ENCODE assay signal across 24 mouse cellular contexts in the genomic region with DNA sequence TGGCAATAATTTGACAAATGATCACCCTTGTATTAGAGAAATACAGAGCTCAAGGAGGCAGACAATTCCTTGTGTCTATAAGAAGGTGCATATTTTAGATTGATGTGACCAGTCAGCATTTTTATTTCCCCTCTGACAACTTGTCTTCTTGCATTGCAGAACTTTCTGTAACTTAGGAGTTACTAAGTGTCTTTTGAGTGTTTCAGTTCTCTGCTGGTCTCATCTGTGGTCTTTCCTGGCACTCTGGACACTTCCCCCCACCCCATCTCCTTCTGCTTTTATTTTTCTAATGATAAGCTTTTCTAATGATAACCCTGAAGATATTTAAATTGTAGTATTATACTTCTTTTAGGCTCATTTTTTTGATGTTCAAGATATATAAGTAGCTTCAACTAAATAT. TPM values are rescaled to one million over a fixed set of nuclear protein-coding genes. Genes with fewer than 3 reads are reported as not detected.
A peak's percentile ranks its signal among the peaks of the same experiment; 100 is the strongest.
DNase-seq lines count a peak whose midpoint lies in the region; ATAC-seq lines count a peak whose summit lies in the region.
"Had no signal": no experiment of that assay in that cellular context is flagged by ENCODE, and none has a peak within 500 bp of the region (broad histone marks: within the 10 kb centered on the region; RNA-seq: fewer than 3 reads in every experiment).

No protein-coding gene starts in this region.

- H3K4me3 ChIP-seq in midbrain, embryonic 11.5 days (ENCODE audit: low read depth, low read length), result no peak overlapping the region
- H3K4me3 ChIP-seq in midbrain, embryonic 10.5 days, result no peak overlapping the region
- H3K4me3 ChIP-seq in forebrain, embryonic 11.5 days (ENCODE audit: low read depth, low read length), result no peak overlapping the region
- H3K4me3 ChIP-seq: embryonic facial prominence, embryonic 13.5 days; embryonic facial prominence, embryonic 15.5 days; erythroblast, embryonic 14.5 days; forebrain, embryonic 10.5 days; forebrain, embryonic 13.5 days; forebrain, embryonic 15.5 days had no signal

- H3K9ac ChIP-seq in midbrain, embryonic 11.5 days (ENCODE audit: low read length), result no peak overlapping the region
- H3K9ac ChIP-seq in forebrain, embryonic 11.5 days (ENCODE audit: low read length), result no peak overlapping the region
- H3K9ac ChIP-seq: embryonic facial prominence, embryonic 13.5 days; embryonic facial prominence, embryonic 15.5 days; forebrain, embryonic 13.5 days; forebrain, embryonic 15.5 days; forebrain, postnatal 0 days had no signal

- no peak for ATAC-seq in midbrain, embryonic 11.5 days (ENCODE audit: low FRiP score)
- peak; percentile 93 for ATAC-seq in granulocyte monocyte progenitor cell, adult 5-6 weeks (replicated peaks; ENCODE audit: poor library complexity, severe bottlenecking)
- ATAC-seq in megakaryocyte, adult 5-6 weeks (ENCODE audit: poor library complexity, severe bottlenecking), result peak; percentile 69
- ATAC-seq in forebrain, embryonic 11.5 days (replicated peaks; ENCODE audit: low FRiP score), result no peak
- ATAC-seq: forebrain, embryonic 13.5 days; forebrain, embryonic 15.5 days; forebrain, postnatal 0 days had no signal

- DNase-seq in midbrain, embryonic 11.5 days (ENCODE audit: low spot score, missing footprints), result peak; percentile 69
- no peak for DNase-seq in midbrain, embryonic 10.5 days (ENCODE audit: low spot score)
- no peak for DNase-seq in adrenal gland, postnatal 10 days
- no peak for DNase-seq in right cerebral cortex, postnatal 10 days (ENCODE audit: low spot score in 2 of 2)
- DNase-seq in forebrain, embryonic 11.5 days (ENCODE audit: low spot score), result no peak
- DNase-seq: adrenal gland, adult 2 months; adrenal gland, postnatal 14 days; adrenal gland, postnatal 36 days; cerebellum, adult 11 months; cerebellum, adult 18-20 months; cerebellum, adult 8-10 months; cerebellum, adult 9-11 months; cerebellum, postnatal 14 days; cerebellum, postnatal 36 days; embryo, embryonic 11 days; forebrain, postnatal 0 days had no signal

- no peaks in the 10 kb centered on the region for H3K27me3 ChIP-seq in midbrain, embryonic 11.5 days (ENCODE audit: control insufficient read depth, insufficient read depth, low read length)
- no peaks in the 10 kb centered on the region for H3K27me3 ChIP-seq in midbrain, embryonic 10.5 days (ENCODE audit: low read depth, poor library complexity, severe bottlenecking)
- H3K27me3 ChIP-seq in forebrain, embryonic 11.5 days (ENCODE audit: control insufficient read depth, insufficient read depth, low read length), result no peaks in the 10 kb centered on the region
- H3K27me3 ChIP-seq: embryonic facial prominence, embryonic 13.5 days; embryonic facial prominence, embryonic 15.5 days; forebrain, embryonic 13.5 days; forebrain, embryonic 15.5 days had no signal

- no peak overlapping the region for H3K4me2 ChIP-seq in midbrain, embryonic 11.5 days
- no peak overlapping the region for H3K4me2 ChIP-seq in forebrain, embryonic 11.5 days (ENCODE audit: low read depth, low read length, severe bottlenecking)
- H3K4me2 ChIP-seq: embryonic facial prominence, embryonic 13.5 days; embryonic facial prominence, embryonic 15.5 days; forebrain, embryonic 13.5 days; forebrain, embryonic 15.5 days had no signal

- no peaks in the 10 kb centered on the region for H3K4me1 ChIP-seq in midbrain, embryonic 11.5 days (ENCODE audit: control insufficient read depth, insufficient read depth, low read length)
- H3K4me1 ChIP-seq in midbrain, embryonic 10.5 days, result no peaks in the 10 kb centered on the region
- no peaks in the 10 kb centered on the region for H3K4me1 ChIP-seq in forebrain, embryonic 11.5 days (replicated peaks; ENCODE audit: control insufficient read depth, insufficient read depth, low read length)
- H3K4me1 ChIP-seq: embryonic facial prominence, embryonic 13.5 days; embryonic facial prominence, embryonic 15.5 days; forebrain, embryonic 10.5 days; forebrain, embryonic 13.5 days; forebrain, embryonic 15.5 days had no signal

- H3K9me3 ChIP-seq in midbrain, embryonic 11.5 days (ENCODE audit: control insufficient read depth, low read length), result no peaks in the 10 kb centered on the region
- H3K9me3 ChIP-seq in midbrain, embryonic 10.5 days (replicated peaks), result no peaks in the 10 kb centered on the region
- no peaks in the 10 kb centered on the region for H3K9me3 ChIP-seq in forebrain, embryonic 11.5 days (ENCODE audit: control insufficient read depth, low read length)
- H3K9me3 ChIP-seq: embryonic facial prominence, embryonic 13.5 days; embryonic facial prominence, embryonic 15.5 days; forebrain, embryonic 10.5 days; forebrain, embryonic 13.5 days; forebrain, embryonic 15.5 days had no signal

- H3K27ac ChIP-seq in midbrain, embryonic 11.5 days (ENCODE audit: low read depth, low read length), result no peak overlapping the region
- H3K27ac ChIP-seq in midbrain, embryonic 10.5 days (replicated peaks), result no peak overlapping the region
- no peak overlapping the region for H3K27ac ChIP-seq in forebrain, embryonic 11.5 days (ENCODE audit: low read depth, low read length)
- H3K27ac ChIP-seq: embryonic facial prominence, embryonic 13.5 days; embryonic facial prominence, embryonic 15.5 days; forebrain, embryonic 10.5 days; forebrain, embryonic 13.5 days; forebrain, embryonic 15.5 days had no signal

- H3K36me3 ChIP-seq in midbrain, embryonic 11.5 days (ENCODE audit: control insufficient read depth, insufficient read depth, low read length), result no peaks in the 10 kb centered on the region; the same call in 1 of the 2 replicates
- H3K36me3 ChIP-seq in midbrain, embryonic 10.5 days, result peaks cover 34% of the 10 kb centered on the region
- H3K36me3 ChIP-seq in forebrain, embryonic 11.5 days (ENCODE audit: control insufficient read depth, insufficient read depth, low read length), result no peaks in the 10 kb centered on the region

RNA-seq across cellular contexts. Expression of a gene that starts 10.7 kb away (rescaled TPM):
- 44.9 and 49.3 TPM in 2 replicates for polyA plus RNA-seq in midbrain, embryonic 11.5 days (2014; fragmentation: Nextera tagmentation; extraction: Ambion mirVana)
- polyA plus RNA-seq in midbrain, embryonic 10.5 days (2016; fragmentation: Nextera tagmentation; extraction: Ambion mirVana), result 40.2 and 43.0 TPM in 2 replicates
- total RNA-seq in granulocyte monocyte progenitor cell, adult 5-6 weeks (2014; fragmentation: Nextera tagmentation), result 33.0 and 34.0 TPM in 2 replicates
- 84.5 and 103 TPM in 2 replicates for total RNA-seq in granulocyte monocyte progenitor cell, adult 5-6 weeks (2017)
- 69.6 and 74.0 TPM in 2 replicates for total RNA-seq in megakaryocyte, adult 5-6 weeks (2015)
- 104 and 122 TPM in 2 replicates for total RNA-seq in megakaryocyte, adult 5-6 weeks (2017)
- total RNA-seq in adrenal gland, postnatal 10 days (2021), result 10 to 100 TPM; 37.7 to 38.8 TPM
- polyA plus RNA-seq in forebrain, embryonic 11.5 days (2014; fragmentation: Nextera tagmentation; extraction: Ambion mirVana), result 39.9 and 40.6 TPM in 2 replicates

RNA-seq across cellular contexts. Expression of a gene that starts 10.7 kb away (rescaled TPM):
- 52.2 and 55.0 TPM in 2 replicates for polyA plus RNA-seq in midbrain, embryonic 11.5 days (2014; fragmentation: Nextera tagmentation; extraction: Ambion mirVana)
- polyA plus RNA-seq in midbrain, embryonic 10.5 days (2016; fragmentation: Nextera tagmentation; extraction: Ambion mirVana), result 41.5 and 46.4 TPM in 2 replicates
- total RNA-seq in granulocyte monocyte progenitor cell, adult 5-6 weeks (2014; fragmentation: Nextera tagmentation), result 11.1 and 32.5 TPM in 2 replicates
- 13.2 and 26.4 TPM in 2 replicates for total RNA-seq in granulocyte monocyte progenitor cell, adult 5-6 weeks (2017)
- total RNA-seq in megakaryocyte, adult 5-6 weeks (2015), result 78.6 and 107 TPM in 2 replicates
- 72.5 and 94.8 TPM in 2 replicates for total RNA-seq in megakaryocyte, adult 5-6 weeks (2017)
- 100 to 1,000 TPM in 1 of 2 experiments, 10 to 100 TPM in 1; 95.2 to 101 TPM for total RNA-seq in adrenal gland, postnatal 10 days (2021)
- polyA plus RNA-seq in forebrain, embryonic 11.5 days (2014; fragmentation: Nextera tagmentation; extraction: Ambion mirVana), result 38.7 and 38.9 TPM in 2 replicates
- polyA plus RNA-seq: erythroblast, embryonic 14.5 days had no signal

Comparison
In these comparisons a context has a peak if more than half of its experiments do, and no peak if none do; other contexts are left out.
1. ATAC-seq: peak in granulocyte monocyte progenitor cell, adult 5-6 weeks (single experiment) and megakaryocyte, adult 5-6 weeks (single experiment); none in midbrain, embryonic 11.5 days (single experiment) and forebrain, embryonic 11.5 days (single experiment).